Mouse (Mus musculus) kidney, adult 2 months (tissue): Measurements from ENCODE around the gene AU022252. TPM values are rescaled to one million over a fixed set of nuclear protein-coding genes. Genes with fewer than 3 reads are reported as not detected.

Experiments
- DNase-seq: peaks from one replicate; pipeline ENCODE4 v3.0.0; 2021
- H3K27ac ChIP-seq: fragments of 200-500 bp; 2 replicates; pipeline ENCODE4 v1.5.1; 2012; ENCODE audit warnings: low read depth, low read length, control low read depth, inconsistent platforms; ENCODE audit not compliant: insufficient read depth
- H3K27me3 ChIP-seq: fragments of 200-500 bp; replicated peaks from 2 replicates; pipeline ENCODE4 v1.6.1; 2012; ENCODE audit warnings: mild to moderate bottlenecking, moderate library complexity, low read length, inconsistent platforms; ENCODE audit not compliant: control insufficient read depth, insufficient read depth
- H3K36me3 ChIP-seq: fragments of 200-500 bp; 2 replicates; pipeline ENCODE4 v1.6.1; 2012; ENCODE audit warnings: mild to moderate bottlenecking, moderate library complexity, low read length, inconsistent platforms; ENCODE audit not compliant: control insufficient read depth, insufficient read depth
- H3K4me1 ChIP-seq: fragments of 200-500 bp; 2 replicates; pipeline ENCODE4 v1.6.1; 2011; ENCODE audit warnings: low read length; ENCODE audit not compliant: control insufficient read depth, insufficient read depth
- H3K4me3 ChIP-seq: fragments of 200-500 bp; 2 replicates; pipeline ENCODE4 v1.5.1; 2011; ENCODE audit warnings: mild to moderate bottlenecking, low read depth, low read length, control low read depth; ENCODE audit not compliant: insufficient read depth
- CTCF ChIP-seq: fragments of 200-500 bp; conservative IDR thresholded peaks from 2 replicates; pipeline ENCODE4 v1.5.1; 2011; ENCODE audit warnings: low read depth, mild to moderate bottlenecking, control low read depth, low read length, moderate library complexity, mixed read lengths; ENCODE audit not compliant: insufficient read depth, insufficient read length
- POLR2A ChIP-seq: fragments of 200-500 bp; IDR thresholded peaks from one replicate; pipeline ENCODE4 v1.6.1; 2011; ENCODE audit warnings: low read depth, low read length, control low read depth
- WGBS: fragments of 180-500 bp; shearing (Covaris S2); methylation state at CpG from one replicate; pipeline ENCODE4 v1.1.7; 2018; 5-methylcytosine and 5-hydroxymethylcytosine counted together
- polyA plus RNA-seq: library from polyadenylated mRNA; depleted of rRNA; stranded (reverse); fragments of >200 nt; gene quantifications from 2 replicates; pipeline ENCODE4 v1.2.3, GENCODE M21; 2012

The AU022252 gene
- polyA plus RNA-seq, 1 experiment = 11.8 TPM

GRCm38 (mm10) chr4:119262483-119262882 is 30.0 kb upstream of the AU022252 start:
- no peak for DNase-seq
- no peak for TF ChIP-seq CTCF
- TF ChIP-seq POLR2A = no peak
- H3K4me1 ChIP-seq = peaks cover 4% of the 10 kb centered on the region; the same call in 1 of the 2 replicates
- H3K27me3 ChIP-seq = no peaks in the 10 kb centered on the region
- no peak overlapping the region for H3K4me3 ChIP-seq
- no peaks in the 10 kb centered on the region for H3K36me3 ChIP-seq
- 79% methylated on average over 5 of the region's 5 CpGs for WGBS
- no peak overlapping the region for H3K27ac ChIP-seq

GRCm38 (mm10) chr4:119261087-119261713 is 28.7 kb upstream of the AU022252 start:
- WGBS = 37% methylated on average over 7 of the region's 7 CpGs
- DNase-seq = no peak

GRCm38 (mm10) chr4:119259344-119260254 is 27.1 kb upstream of the AU022252 start:
- H3K4me1 ChIP-seq = peaks cover 4% of the 10 kb centered on the region; the same call in 1 of the 2 replicates
- WGBS = 87% methylated on average over 15 of the region's 15 CpGs
- H3K27me3 ChIP-seq = no peaks in the 10 kb centered on the region
- H3K4me3 ChIP-seq = no peak overlapping the region
- TF ChIP-seq POLR2A (no peak), CTCF (no peak)
- H3K36me3 ChIP-seq = no peaks in the 10 kb centered on the region
- DNase-seq = no peak
- no peak overlapping the region for H3K27ac ChIP-seq

More at GRCm38 (mm10) chr4:119261087-119261713, 28.7 kb upstream of the AU022252 start:
- no peaks in the 10 kb centered on the region for H3K27me3 ChIP-seq
- peaks cover 4% of the 10 kb centered on the region; the same call in 1 of the 2 replicates for H3K4me1 ChIP-seq
- no peak overlapping the region for H3K27ac ChIP-seq
- H3K36me3 ChIP-seq = no peaks in the 10 kb centered on the region
- TF ChIP-seq CTCF = no peak
- TF ChIP-seq POLR2A = no peak
- no peak overlapping the region for H3K4me3 ChIP-seq

- DNase-seq = peak; percentile 76
- 0 out of 2 replicates have a peak overlapping the region, but pooled peaks have one; percentile 24 for H3K27ac ChIP-seq
- peaks cover 4% of the 10 kb centered on the region; the same call in 1 of the 2 replicates for H3K4me1 ChIP-seq
- TF ChIP-seq CTCF (no peak), POLR2A (no peak)
- no peaks in the 10 kb centered on the region for H3K27me3 ChIP-seq
- peak overlapping the region; percentile 55 for H3K4me3 ChIP-seq
- 53% methylated on average over 6 of the region's 6 CpGs for WGBS
- H3K36me3 ChIP-seq = no peaks in the 10 kb centered on the region
Measured at GRCm38 (mm10) chr4:119257083-119257482, 24.6 kb upstream of the AU022252 start.

GRCm38 (mm10) chr4:119255351-119255750 is 22.8 kb upstream of the AU022252 start, which contains the start of gene Cldn19:
TSS of gene Cldn19 (plus strand) at chr4:119255414.
- DNase-seq = no peak
- no peak for TF ChIP-seq CTCF
- TF ChIP-seq POLR2A = no peak
- Histone ChIP-seq H3K27me3 (no peaks in the 10 kb centered on the region), H3K36me3 (no peaks in the 10 kb centered on the region), H3K27ac (peak within 1 kb of the TSS; percentile 85), H3K4me3 (peak within 1 kb of the TSS; percentile 55), H3K4me1 (peaks cover 2% of the 10 kb centered on the region; the same call in 1 of the 2 replicates)
- 69% methylated on average over 12 of the region's 12 CpGs for WGBS

GRCm38 (mm10) chr4:119254012-119254618 is 21.6 kb upstream of the AU022252 start:
- H3K27ac ChIP-seq = peak overlapping the region; percentile 85
- 47% methylated on average over 9 of the region's 9 CpGs for WGBS

More at GRCm38 (mm10) chr4:119254012-119254618, 21.6 kb upstream of the AU022252 start:
- H3K36me3 ChIP-seq = no peaks in the 10 kb centered on the region
- no peak overlapping the region for H3K4me3 ChIP-seq
- TF ChIP-seq CTCF = no peak
- TF ChIP-seq POLR2A = no peak
- peak; percentile 73 for DNase-seq
- H3K4me1 ChIP-seq = no peaks in the 10 kb centered on the region
- no peaks in the 10 kb centered on the region for H3K27me3 ChIP-seq
